Mouse (Mus musculus): ENCODE data around the gene Dlgap3.

- no peak for TF ChIP-seq CTCF (IDR thresholded peaks at IDR 0.05; ENCODE audit: borderline replicate concordance, extremely low read depth, insufficient read depth, insufficient read length)
- TF ChIP-seq POLR2A (IDR thresholded peaks at IDR 0.05; ENCODE audit: borderline replicate concordance, extremely low read depth, insufficient read depth, insufficient read length, poor library complexity, severe bottlenecking): no peak
Observed at GRCm38 (mm10) chr4:127194477-127195269, 25.7 kb downstream of the Dlgap3 start.

Data from brain, embryonic 14.5 days (tissue).